Mouse (Mus musculus) liver, adult 2 months (tissue): Measurements from ENCODE around the gene Opn4.

Source experiments
- CTCF ChIP-seq: fragments of 200-500 bp; IDR thresholded peaks from 2 replicates; pipeline ENCODE4 v1.5.1; 2011; ENCODE audit warnings: low read depth, low read length, control low read depth
- POLR2A ChIP-seq: fragments of 200-500 bp; IDR thresholded peaks from 2 replicates; pipeline ENCODE4 v1.6.1; 2011; ENCODE audit warnings: low read length, control low read depth; ENCODE audit not compliant: insufficient read depth; ENCODE audit errors: extremely low read depth

DNA sequence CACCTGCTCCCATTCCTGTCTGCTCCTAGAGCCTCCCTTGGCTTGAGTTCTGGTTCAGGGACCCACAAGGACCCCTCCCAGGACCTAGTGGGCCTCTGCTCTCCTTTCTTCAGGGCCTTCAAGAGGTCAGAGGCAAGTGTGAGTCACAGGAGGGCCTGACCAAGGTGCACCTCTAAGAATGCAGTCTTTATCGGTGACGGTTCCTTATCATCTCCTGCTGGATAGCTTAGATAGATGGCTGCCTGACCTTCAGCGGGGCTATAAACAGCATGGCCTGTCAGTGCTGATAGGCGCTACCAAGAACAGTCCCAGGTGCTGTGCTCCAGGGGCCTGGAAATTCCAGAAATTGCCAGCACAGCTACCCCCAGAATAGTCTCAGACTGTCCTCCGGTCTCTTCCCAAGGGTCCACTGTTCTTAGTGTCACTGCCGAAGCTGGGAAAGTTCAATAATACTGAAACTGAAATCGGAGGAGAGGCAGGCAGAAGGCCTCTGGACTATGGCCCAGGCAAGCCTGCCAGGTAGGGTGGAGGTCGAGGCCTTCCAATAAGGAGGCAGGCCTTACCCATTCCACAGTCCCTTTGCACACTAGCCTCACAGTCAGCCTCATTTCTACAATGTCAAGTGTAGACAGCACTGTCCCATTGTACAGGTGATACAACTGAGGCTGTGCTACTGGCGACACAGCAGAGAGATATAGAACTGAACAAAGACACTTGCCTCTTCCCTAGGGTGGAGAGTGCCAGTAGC lies 14.4 kb downstream of the Opn4 start:
- TF ChIP-seq POLR2A (no peak), CTCF (no peak)
